Comparison of ENCODE assay signal across 9 mouse cellular contexts in the genomic region with DNA sequence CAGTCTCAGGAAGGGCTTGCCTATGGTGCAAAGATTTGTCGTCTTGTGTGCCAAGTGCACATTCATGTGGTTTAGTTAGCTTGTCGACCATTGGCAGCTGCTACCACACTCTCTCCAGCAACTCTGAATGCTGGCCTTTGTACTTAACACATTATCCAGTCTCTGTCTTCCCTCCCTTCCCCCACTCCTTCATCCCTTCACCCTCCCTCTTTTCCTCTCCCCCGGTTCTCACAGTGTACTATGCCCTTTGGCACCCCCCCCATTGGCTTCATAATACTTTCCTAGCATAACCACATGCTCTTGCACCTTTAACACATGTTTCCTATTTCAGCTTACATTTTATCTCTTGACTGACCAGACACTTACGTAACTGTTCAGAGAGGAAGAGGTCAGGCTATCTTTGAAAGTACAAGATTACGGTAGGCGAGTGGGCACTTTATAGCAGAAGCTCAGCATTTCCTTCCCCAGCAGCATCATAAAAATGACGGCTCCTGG.
DNase-seq lines count a peak whose midpoint lies in the region; ATAC-seq lines count a peak whose summit lies in the region.
"Had no signal": no experiment of that assay in that cellular context is flagged by ENCODE, and none has a peak within 500 bp of the region (broad histone marks: within the 10 kb centered on the region; RNA-seq: fewer than 3 reads in every experiment).

No protein-coding gene starts in this region.

- no peak overlapping the region for H3K4me3 ChIP-seq in hindbrain, embryonic 16.5 days (ENCODE audit: low read length)
- H3K4me3 ChIP-seq: embryonic facial prominence, embryonic 13.5 days had no signal

- H3K27ac ChIP-seq in hindbrain, embryonic 16.5 days (ENCODE audit: low read depth, low read length) = no peak overlapping the region
- H3K27ac ChIP-seq: embryonic facial prominence, embryonic 13.5 days had no signal

- peak; percentile 2 to 24 for DNase-seq in cerebellum, postnatal 10 days
- no peak for DNase-seq in cerebellum, adult 18-20 months
- DNase-seq in embryo, embryonic 11 days = peak; percentile 37
- peak; percentile 19 for DNase-seq in lung, postnatal 10 days
- no peak for DNase-seq in thymus, adult 18-20 months
- DNase-seq in cerebellum, adult 8-10 months = no peak

- H3K9me3 ChIP-seq in hindbrain, embryonic 16.5 days (ENCODE audit: control insufficient read depth, low read length) = no peaks in the 10 kb centered on the region
- H3K9me3 ChIP-seq: embryonic facial prominence, embryonic 13.5 days had no signal

- ATAC-seq in hindbrain, embryonic 16.5 days = peak; percentile 96
- no peak for ATAC-seq in cerebellum, adult (ENCODE audit: insufficient number of reproducible peaks, low FRiP score, low TSS enrichment)

- no peaks in the 10 kb centered on the region for H3K27me3 ChIP-seq in hindbrain, embryonic 16.5 days (replicated peaks; ENCODE audit: control insufficient read depth, insufficient read depth, low read length)
- H3K27me3 ChIP-seq: embryonic facial prominence, embryonic 13.5 days had no signal

- H3K36me3 ChIP-seq in hindbrain, embryonic 16.5 days (ENCODE audit: control insufficient read depth, insufficient read depth, low read length) = no peaks in the 10 kb centered on the region
- H3K36me3 ChIP-seq: embryonic facial prominence, embryonic 13.5 days had no signal

- 64% methylated on average over 7 of the region's 7 CpGs for WGBS in hindbrain, embryonic 16.5 days

- H3K4me2 ChIP-seq in hindbrain, embryonic 16.5 days (ENCODE audit: low read length) = no peak overlapping the region
- H3K4me2 ChIP-seq: embryonic facial prominence, embryonic 13.5 days had no signal

- no peak overlapping the region for H3K9ac ChIP-seq in hindbrain, embryonic 16.5 days (ENCODE audit: low read depth, low read length)
- H3K9ac ChIP-seq: embryonic facial prominence, embryonic 13.5 days had no signal

- H3K4me1 ChIP-seq in hindbrain, embryonic 16.5 days (ENCODE audit: control insufficient read depth, insufficient read depth, low read depth, low read length) = no peaks in the 10 kb centered on the region

Comparison
In these comparisons a context has a peak if more than half of its experiments do, and no peak if none do; other contexts are left out.
1. DNase-seq: peak in cerebellum, postnatal 10 days (2 of 2), embryo, embryonic 11 days (single experiment) and lung, postnatal 10 days (single experiment); none in cerebellum, adult 18-20 months (0 of 2), thymus, adult 18-20 months (0 of 2) and cerebellum, adult 8-10 months (single experiment).